ENCODE assay signal across 24 mouse cellular contexts in genomic region chr7:72906536-72906935, GRCm38 (mm10).
DNase-seq lines count a peak whose midpoint lies in the region; ATAC-seq and TF ChIP-seq lines count a peak whose summit lies in the region.
"Had no signal": no experiment of that assay in that cellular context is flagged by ENCODE, and none has a peak within 500 bp of the region (broad histone marks: within the 10 kb centered on the region; RNA-seq: fewer than 3 reads in every experiment).

No protein-coding gene starts in this region.

- TF ChIP-seq POLR2A in brain, embryonic 14.5 days (IDR thresholded peaks at IDR 0.05; ENCODE audit: borderline replicate concordance, extremely low read depth, insufficient read depth, insufficient read length, poor library complexity, severe bottlenecking), result no peak

- H3K4me3 ChIP-seq in hindbrain, embryonic 12.5 days, result no peak overlapping the region
- no peak overlapping the region for H3K4me3 ChIP-seq in hindbrain, embryonic 11.5 days (ENCODE audit: low read depth, low read length)
- no peak overlapping the region for H3K4me3 ChIP-seq in midbrain, embryonic 11.5 days (ENCODE audit: low read depth, low read length)
- H3K4me3 ChIP-seq in midbrain, embryonic 10.5 days, result no peak overlapping the region
- no peak overlapping the region for H3K4me3 ChIP-seq in limb, embryonic 10.5 days
- H3K4me3 ChIP-seq: embryonic facial prominence, embryonic 15.5 days; erythroblast, embryonic 14.5 days; forebrain, embryonic 10.5 days; gastrocnemius, adult 2 months; heart, embryonic 10.5 days had no signal

- H3K4me2 ChIP-seq in hindbrain, embryonic 12.5 days (replicated peaks), result no peak overlapping the region
- H3K4me2 ChIP-seq in hindbrain, embryonic 11.5 days (replicated peaks; ENCODE audit: low read depth, low read length), result no peak overlapping the region
- no peak overlapping the region for H3K4me2 ChIP-seq in midbrain, embryonic 11.5 days
- H3K4me2 ChIP-seq: embryonic facial prominence, embryonic 15.5 days had no signal

- no peaks in the 10 kb centered on the region for H3K9me3 ChIP-seq in hindbrain, embryonic 12.5 days (replicated peaks)
- no peaks in the 10 kb centered on the region for H3K9me3 ChIP-seq in hindbrain, embryonic 11.5 days (ENCODE audit: control insufficient read depth, low read length)
- no peaks in the 10 kb centered on the region for H3K9me3 ChIP-seq in midbrain, embryonic 11.5 days (ENCODE audit: control insufficient read depth, low read length)
- no peaks in the 10 kb centered on the region for H3K9me3 ChIP-seq in midbrain, embryonic 10.5 days (replicated peaks)
- H3K9me3 ChIP-seq in limb, embryonic 10.5 days (replicated peaks), result no peaks in the 10 kb centered on the region
- H3K9me3 ChIP-seq: embryonic facial prominence, embryonic 15.5 days; forebrain, embryonic 10.5 days; heart, embryonic 10.5 days had no signal

- H3K36me3 ChIP-seq in hindbrain, embryonic 12.5 days, result no peaks in the 10 kb centered on the region
- no peaks in the 10 kb centered on the region for H3K36me3 ChIP-seq in hindbrain, embryonic 11.5 days (ENCODE audit: control insufficient read depth, insufficient read depth, low read length)
- H3K36me3 ChIP-seq in midbrain, embryonic 11.5 days (ENCODE audit: control insufficient read depth, insufficient read depth, low read length), result no peaks in the 10 kb centered on the region
- no peaks in the 10 kb centered on the region for H3K36me3 ChIP-seq in midbrain, embryonic 10.5 days
- no peaks in the 10 kb centered on the region for H3K36me3 ChIP-seq in limb, embryonic 10.5 days
- H3K36me3 ChIP-seq: embryonic facial prominence, embryonic 15.5 days; forebrain, embryonic 10.5 days; heart, embryonic 10.5 days had no signal

- no peak for TF ChIP-seq CTCF in brain, embryonic 14.5 days (IDR thresholded peaks at IDR 0.05; ENCODE audit: borderline replicate concordance, extremely low read depth, insufficient read depth, insufficient read length)

- DNase-seq in hindbrain, embryonic 11.5 days (ENCODE audit: low spot score), result no peak
- peak; percentile 69 for DNase-seq in midbrain, embryonic 11.5 days (ENCODE audit: low spot score, missing footprints)
- DNase-seq in midbrain, embryonic 10.5 days (ENCODE audit: low spot score), result no peak
- peak; percentile 51 for DNase-seq in brain, embryonic 14.5 days (ENCODE audit: low read depth)
- DNase-seq in retina, embryonic 14.5 days (ENCODE audit: low spot score), result peak; percentile 82
- no peak for DNase-seq in limb, embryonic 10.5 days (ENCODE audit: low spot score)
- no peak for DNase-seq in cerebellum, postnatal 25 days
- DNase-seq: adrenal gland, adult 2 months; adrenal gland, postnatal 25 days; cerebellum, adult 8-10 months; cerebellum, postnatal 36 days; gastrocnemius, adult 2 months; gastrocnemius, postnatal 36 days; heart, adult 11 months; heart, postnatal 10 days; heart, postnatal 4 days had no signal

- no peak overlapping the region for H3K9ac ChIP-seq in hindbrain, embryonic 12.5 days
- no peak overlapping the region for H3K9ac ChIP-seq in hindbrain, embryonic 11.5 days (ENCODE audit: low read depth, low read length)
- H3K9ac ChIP-seq in midbrain, embryonic 11.5 days (ENCODE audit: low read length), result no peak overlapping the region
- H3K9ac ChIP-seq: embryonic facial prominence, embryonic 15.5 days had no signal

- WGBS in hindbrain, embryonic 12.5 days, result 60% methylated on average over 4 of the region's 4 CpGs
- WGBS in hindbrain, embryonic 11.5 days, result 74% methylated on average over 4 of the region's 4 CpGs
- WGBS in midbrain, embryonic 11.5 days, result 68% methylated on average over 4 of the region's 4 CpGs
- WGBS in midbrain, embryonic 10.5 days, result 89% methylated on average over 4 of the region's 4 CpGs
- WGBS in limb, embryonic 10.5 days, result 88% methylated on average over 4 of the region's 4 CpGs

- no peak overlapping the region for H3K27ac ChIP-seq in hindbrain, embryonic 12.5 days
- no peak overlapping the region for H3K27ac ChIP-seq in hindbrain, embryonic 11.5 days (ENCODE audit: low read depth, low read length)
- no peak overlapping the region for H3K27ac ChIP-seq in midbrain, embryonic 11.5 days (ENCODE audit: low read depth, low read length)
- H3K27ac ChIP-seq in midbrain, embryonic 10.5 days (replicated peaks), result no peak overlapping the region
- no peak overlapping the region for H3K27ac ChIP-seq in limb, embryonic 10.5 days
- H3K27ac ChIP-seq: embryonic facial prominence, embryonic 15.5 days; forebrain, embryonic 10.5 days; gastrocnemius, adult 2 months; heart, embryonic 10.5 days had no signal

- H3K4me1 ChIP-seq in hindbrain, embryonic 12.5 days, result peaks cover 9% of the 10 kb centered on the region
- H3K4me1 ChIP-seq in hindbrain, embryonic 11.5 days (replicated peaks; ENCODE audit: control insufficient read depth, insufficient read depth, low read length), result no peaks in the 10 kb centered on the region
- peaks cover 4% of the 10 kb centered on the region; the same call in 1 of the 2 replicates for H3K4me1 ChIP-seq in midbrain, embryonic 11.5 days (ENCODE audit: control insufficient read depth, insufficient read depth, low read length)
- H3K4me1 ChIP-seq in midbrain, embryonic 10.5 days, result peaks cover 9% of the 10 kb centered on the region
- peaks cover 11% of the 10 kb centered on the region; the same call in 1 of the 2 replicates for H3K4me1 ChIP-seq in limb, embryonic 10.5 days
- H3K4me1 ChIP-seq: embryonic facial prominence, embryonic 15.5 days; heart, embryonic 10.5 days had no signal

- H3K27me3 ChIP-seq in hindbrain, embryonic 12.5 days, result no peaks in the 10 kb centered on the region
- no peaks in the 10 kb centered on the region for H3K27me3 ChIP-seq in hindbrain, embryonic 11.5 days (ENCODE audit: control insufficient read depth, insufficient read depth, low read length)
- H3K27me3 ChIP-seq in midbrain, embryonic 11.5 days (ENCODE audit: control insufficient read depth, insufficient read depth, low read length), result no peaks in the 10 kb centered on the region
- H3K27me3 ChIP-seq in midbrain, embryonic 10.5 days (ENCODE audit: low read depth, poor library complexity, severe bottlenecking), result no peaks in the 10 kb centered on the region
- no peaks in the 10 kb centered on the region for H3K27me3 ChIP-seq in limb, embryonic 10.5 days (ENCODE audit: low read depth, poor library complexity, severe bottlenecking)
- H3K27me3 ChIP-seq: CH12.LX; embryonic facial prominence, embryonic 15.5 days had no signal

- ATAC-seq in hindbrain, embryonic 12.5 days (ENCODE audit: low FRiP score), result 0 out of 2 replicates have a peak, but pooled peaks have one; percentile 8
- ATAC-seq in hindbrain, embryonic 11.5 days (ENCODE audit: low FRiP score), result no peak
- no peak for ATAC-seq in midbrain, embryonic 11.5 days (ENCODE audit: low FRiP score)
- ATAC-seq: forebrain, embryonic 14.5 days; intestine, embryonic 16.5 days had no signal

Comparison
In these comparisons a context has a peak if more than half of its experiments do, and no peak if none do; other contexts are left out.
1. DNase-seq: peak in midbrain, embryonic 11.5 days (single experiment), brain, embryonic 14.5 days (single experiment) and retina, embryonic 14.5 days (single experiment); none in hindbrain, embryonic 11.5 days (single experiment), midbrain, embryonic 10.5 days (single experiment), limb, embryonic 10.5 days (single experiment) and cerebellum, postnatal 25 days (0 of 2).